Mouse (Mus musculus) small intestine, adult 2 months (tissue): ENCODE results near the gene Gnptg.

Source experiments
- CTCF ChIP-seq: fragments of 200-500 bp; IDR thresholded peaks from 2 replicates; pipeline ENCODE4 v1.5.1; 2012; ENCODE audit warnings: low read depth, mild to moderate bottlenecking, control low read depth, inconsistent platforms, low read length, moderate library complexity, mixed read lengths; ENCODE audit not compliant: insufficient replicate concordance, insufficient read length; ENCODE audit errors: extremely low read depth
- POLR2A ChIP-seq: fragments of 200-500 bp; IDR thresholded peaks from 2 replicates; pipeline ENCODE4 v1.6.1; 2012; ENCODE audit warnings: low read depth, mild to moderate bottlenecking, control low read depth, inconsistent platforms, low read length, moderate library complexity

- TF ChIP-seq POLR2A (no peak), CTCF (no peak)
These were observed 51.5 kb downstream of the Gnptg start, which contains the start of gene Unkl for GRCm38 (mm10) chr17:25188150-25189031.
